Mouse (Mus musculus) heart, adult 10 weeks (tissue): ENCODE results near the gene Zfp458. TPM values are rescaled to one million over a fixed set of nuclear protein-coding genes. Genes with fewer than 3 reads are reported as not detected.

ENCODE experiments used
- polyA plus RNA-seq: library from polyadenylated mRNA; stranded (reverse); fragments of 350-450 nt; fragmentation: Illumina TruSeq; extraction: RNeasy Lipid Tissue Mini Kit (QIAGEN cat#74804); gene quantifications from one replicate; pipeline ENCODE4 v1.2.3, GENCODE M21; 2014; ENCODE audit warnings: low read depth, low replicate concordance

Gene Zfp458
- polyA plus RNA-seq: 0.99 TPM

DNA sequence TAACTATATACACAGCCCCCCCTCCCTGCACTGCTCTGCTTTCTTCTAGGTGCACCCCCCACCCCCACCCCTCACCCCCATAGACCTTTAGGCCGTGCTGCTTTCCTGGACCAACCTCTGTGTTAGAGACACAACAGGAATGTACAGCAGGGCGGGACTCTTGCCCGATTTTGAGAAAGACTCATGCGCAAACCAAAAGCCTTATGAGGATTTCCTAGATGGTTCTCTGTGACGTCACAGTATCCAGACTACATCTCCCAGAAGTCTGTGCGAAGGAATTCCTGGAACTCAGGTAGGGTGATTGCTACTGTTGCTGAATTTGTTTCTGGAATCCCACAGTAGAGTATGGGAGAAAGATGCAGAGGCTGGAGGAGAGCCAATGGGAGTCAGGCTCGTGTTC, at the start of gene Zfp458:
Zfp458 (minus strand) TSS at position 153 of the 400 bp plus-strand sequence.

GRCm38 (mm10) chr13:67305822-67306672, 27.8 kb upstream of the Zfp458 start, which contains the start of gene Zfp457:
Zfp457 (minus strand) TSS chr13:67306485.

Other genes with a start within 250 kb of the Zfp458 start
- 1.6 TPM for gene Zfp712, start 217.3 kb downstream of the Zfp458 start, polyA plus RNA-seq
- gene Zfp708, start 180.5 kb downstream of the Zfp458 start, polyA plus RNA-seq: 2.9 TPM
- 1.9 TPM for gene Gm28557, start 169.9 kb downstream of the Zfp458 start, polyA plus RNA-seq
- 1.0 TPM for gene Rslcan18, start 162.2 kb downstream of the Zfp458 start, polyA plus RNA-seq
- 3.1 TPM for gene Zfp759, start 156.8 kb downstream of the Zfp458 start, polyA plus RNA-seq
- gene Rsl1, start 105.3 kb downstream of the Zfp458 start, polyA plus RNA-seq: 4.3 TPM
- gene Zfp455, start 84.0 kb downstream of the Zfp458 start, polyA plus RNA-seq: 0.63 TPM
- 2.1 TPM for gene Zfp457, start 28.0 kb upstream of the Zfp458 start, polyA plus RNA-seq
- gene Zfp595, start 54.1 kb upstream of the Zfp458 start, polyA plus RNA-seq: 2.4 TPM
- gene Gm28044, start 82.1 kb upstream of the Zfp458 start, polyA plus RNA-seq: 2.9 TPM
- gene Zfp953, start 82.1 kb upstream of the Zfp458 start, polyA plus RNA-seq: 1.2 TPM
- gene Gm28041, start 97.3 kb upstream of the Zfp458 start, polyA plus RNA-seq: not detected
- 1.0 TPM for gene Zfp456, start 97.3 kb upstream of the Zfp458 start, polyA plus RNA-seq
- gene Zfp429, start 121.4 kb upstream of the Zfp458 start, polyA plus RNA-seq: 2.2 TPM
- gene Zfp459, start 143.0 kb upstream of the Zfp458 start, polyA plus RNA-seq: 1.7 TPM
- 6.8 TPM for gene Zfp874a, start 173.2 kb upstream of the Zfp458 start, polyA plus RNA-seq
- gene Zfp874b, start 205.8 kb upstream of the Zfp458 start, polyA plus RNA-seq: 14.5 TPM
- gene Zfp58, start 222.1 kb upstream of the Zfp458 start, polyA plus RNA-seq: 4.5 TPM
- gene Gm26965, start 247.7 kb upstream of the Zfp458 start, polyA plus RNA-seq: not detected
- gene Zfp87, start 247.7 kb upstream of the Zfp458 start, polyA plus RNA-seq: 11.1 TPM